Mouse (Mus musculus): ENCODE measurements around the gene Adck1.
"Not testable (repeated sequence)": the region's sequence is repeated elsewhere in the genome, so short reads cannot be mapped to it uniquely, and the experiment has no call there.

The Adck1 gene

DNA sequence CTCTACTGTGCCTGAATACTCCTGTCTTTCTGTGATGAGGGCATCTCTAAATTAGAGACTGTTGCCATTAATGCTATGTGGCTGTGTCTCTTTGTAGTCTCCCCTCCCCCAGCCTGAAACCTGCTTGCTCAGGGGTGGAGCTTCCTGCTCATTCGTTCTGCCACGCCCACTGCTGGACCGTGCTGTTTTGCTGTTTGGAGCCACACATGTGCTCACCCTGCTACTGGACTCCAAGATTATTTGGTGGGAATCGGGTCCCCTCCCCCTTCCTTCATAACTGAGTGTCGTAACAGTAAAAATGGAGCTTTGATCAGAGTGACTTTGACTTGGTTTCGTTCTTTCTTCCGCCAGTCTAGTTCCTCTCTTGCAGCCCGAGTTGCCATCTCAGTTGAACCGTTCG, 111.5 kb downstream of the Adck1 start:
- in situ Hi-C loops (cut with MboI): not testable (repeated sequence)

DNA sequence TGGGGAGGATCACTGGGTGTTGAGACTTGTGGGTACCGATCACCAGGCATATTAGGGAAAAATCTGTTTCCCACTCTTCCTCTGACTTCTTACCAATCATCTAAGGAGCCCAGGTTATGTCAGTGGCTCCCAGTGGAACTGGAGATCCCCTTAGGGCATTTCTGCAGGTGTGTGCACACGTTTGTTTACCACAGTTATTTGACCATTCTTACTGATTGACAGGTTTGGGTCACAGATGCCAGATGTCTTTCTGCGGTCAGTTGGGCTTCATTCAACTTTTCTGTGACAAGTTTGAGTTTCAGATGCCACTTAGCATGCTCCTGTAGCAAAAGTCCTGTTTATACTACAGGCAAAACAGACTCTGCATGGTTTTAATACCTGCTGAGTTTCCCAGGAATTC, 112.5 kb downstream of the Adck1 start:
- in situ Hi-C loops (cut with MboI): no loop called here

DNA sequence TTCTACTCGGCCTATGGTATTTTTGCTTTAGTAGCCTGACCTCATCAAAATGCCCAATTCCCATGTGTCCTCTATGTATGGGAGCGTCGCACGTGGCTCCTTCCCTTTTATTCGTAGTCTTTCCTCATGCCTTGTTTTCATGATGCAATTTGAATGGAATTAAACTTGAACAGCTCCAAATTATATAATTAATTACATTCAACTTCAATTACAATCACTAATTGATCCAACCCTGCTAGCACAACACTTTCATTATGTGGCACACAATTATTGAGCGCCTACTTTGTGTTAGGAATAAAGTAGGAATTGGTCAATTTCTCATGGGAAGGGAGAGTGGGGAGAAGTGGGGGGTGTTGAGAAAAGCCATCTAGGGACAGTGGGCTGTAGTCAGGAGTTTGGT, 113.4 kb downstream of the Adck1 start:
- in situ Hi-C loops (cut with MboI): no loop called here

DNA sequence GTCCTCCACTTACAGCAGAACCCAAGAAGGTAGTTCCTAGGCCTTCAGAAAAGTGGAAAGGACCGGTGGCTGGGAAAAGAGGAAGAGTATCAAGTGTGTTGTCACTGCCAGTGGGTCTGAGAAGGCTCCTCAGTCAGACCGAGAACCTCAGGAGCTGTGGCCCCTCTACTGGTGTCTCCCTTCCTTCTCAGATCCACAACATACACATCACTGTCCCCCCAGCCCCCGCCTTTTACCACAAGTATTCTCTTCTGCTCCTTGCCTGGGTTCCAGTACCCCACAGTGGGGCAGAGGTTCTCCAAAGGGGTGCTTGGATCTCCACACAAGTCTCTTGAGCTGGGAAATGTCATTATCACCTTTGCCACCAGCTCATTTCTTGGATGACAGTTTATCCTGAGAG, 115.5 kb downstream of the Adck1 start:
- in situ Hi-C loops (cut with MboI): no loop called here

DNA sequence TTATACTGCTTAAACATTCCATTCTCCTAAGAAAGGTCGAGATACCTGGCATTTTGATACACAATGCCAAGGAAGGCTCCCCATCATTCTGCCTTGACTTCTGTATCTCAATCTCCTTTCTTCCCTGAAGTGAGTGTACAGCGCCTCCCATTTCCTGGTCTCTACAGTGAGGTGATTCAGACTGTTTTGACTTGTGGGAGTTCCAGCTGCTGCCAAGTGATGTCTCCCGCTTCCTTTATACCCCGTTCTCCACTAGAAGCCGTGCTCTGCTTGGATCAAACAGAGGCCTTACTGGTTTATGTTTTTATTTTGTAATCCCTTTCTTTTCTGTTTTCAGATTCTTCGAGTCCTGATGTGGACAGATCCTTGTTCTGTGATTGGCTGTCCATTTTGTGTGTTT, 116.3 kb downstream of the Adck1 start:
- in situ Hi-C loops (cut with MboI): no loop called here

DNA sequence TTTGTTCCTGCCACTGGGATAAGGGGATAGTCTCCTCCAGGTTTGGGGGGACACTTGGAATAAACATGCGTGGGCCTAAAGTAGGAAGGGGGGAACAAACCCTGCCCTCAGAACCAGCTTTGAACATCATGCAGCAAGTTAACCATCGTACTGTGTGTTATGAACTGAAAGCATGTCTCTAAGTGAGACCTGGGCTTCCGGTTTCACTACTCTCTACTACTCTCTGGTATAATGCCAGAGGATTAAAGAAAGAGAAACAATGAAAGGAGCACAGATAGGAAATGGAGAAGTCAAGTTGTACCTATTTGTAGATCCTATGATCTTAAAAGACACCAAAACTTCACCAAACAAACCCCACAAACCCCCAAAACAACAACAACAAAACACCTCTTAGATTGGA, 121.3 kb downstream of the Adck1 start:
- in situ Hi-C loops (cut with MboI): no loop called here

DNA sequence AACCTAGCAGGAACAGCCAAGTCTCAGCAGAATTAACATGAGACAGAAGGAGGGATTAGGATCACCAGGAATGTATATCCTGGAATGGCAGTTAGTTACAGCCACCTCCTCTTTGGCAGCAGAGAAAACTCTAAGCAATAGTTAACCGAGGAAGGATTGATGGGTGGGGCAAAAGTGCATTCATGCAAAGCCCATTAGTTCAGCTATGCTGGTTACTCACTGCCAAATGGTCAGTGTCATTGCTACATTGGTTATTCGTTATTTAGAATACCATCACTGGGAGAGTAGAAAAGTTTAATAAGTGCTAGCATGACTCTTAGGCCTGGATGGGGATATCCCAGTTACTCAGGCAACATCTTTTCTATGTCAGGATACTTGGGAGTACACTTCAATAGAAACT, 130.5 kb downstream of the Adck1 start:
- in situ Hi-C loops (cut with MboI): no loop called here
